Mouse (Mus musculus) ES-E14 (cell line): ENCODE measurements around the gene Ap3b1. TPM values are rescaled to one million over a fixed set of nuclear protein-coding genes. Genes with fewer than 3 reads are reported as not detected.
"Not testable (repeated sequence)": the region's sequence is repeated elsewhere in the genome, so short reads cannot be mapped to it uniquely, and the experiment has no call there.

ENCODE experiments used
- DNase-seq: peaks from one replicate; pipeline ENCODE4 v3.0.0-alpha.2; 2013; ENCODE audit warnings: low read depth, low spot score
- H3K27ac ChIP-seq: 2 replicates; pipeline ENCODE4 v1.5.1; 2012; ENCODE audit warnings: low read depth, mild to moderate bottlenecking, low read length, moderate library complexity, mixed read lengths; ENCODE audit not compliant: poor library complexity, insufficient read depth, severe bottlenecking
- H3K36me3 ChIP-seq: 2 replicates; pipeline ENCODE4 v1.6.1; 2012; ENCODE audit warnings: mild to moderate bottlenecking, low read length, moderate library complexity, mixed read lengths; ENCODE audit not compliant: control insufficient read depth, poor library complexity, insufficient read depth, severe bottlenecking
- H3K4me1 ChIP-seq, 2 experiments: fragments of 150-350 bp in 1 of 2; sonication (generic) in 1 of 2; 2 replicates each; pipeline ENCODE4 v1.6.1; 2012; ENCODE audit warnings: low read length in 2 of 2, mild to moderate bottlenecking in 1 of 2, mixed read lengths in 1 of 2; ENCODE audit not compliant: control insufficient read depth in 2 of 2, insufficient read depth in 2 of 2, poor library complexity in 1 of 2
- H3K4me3 ChIP-seq, 2 experiments: fragments of 150-350 bp in 1 of 2; sonication (generic) in 1 of 2; 2 replicates each; pipeline ENCODE4 v1.5.1; 2012; ENCODE audit warnings: low read length in 2 of 2, low read depth in 1 of 2, mild to moderate bottlenecking in 1 of 2, mixed read lengths in 1 of 2; ENCODE audit not compliant: insufficient read depth in 1 of 2, poor library complexity in 1 of 2, severe bottlenecking in 1 of 2
- H3K9ac ChIP-seq: 2 replicates; pipeline ENCODE4 v1.6.1; 2012; ENCODE audit warnings: low read depth, mild to moderate bottlenecking, low read length, mixed read lengths; ENCODE audit not compliant: poor library complexity, insufficient read depth, severe bottlenecking
- H3K9me3 ChIP-seq: fragments of 150-350 bp; sonication (generic); 2 replicates; pipeline ENCODE4 v1.6.1; 2012; ENCODE audit warnings: low read depth, mild to moderate bottlenecking, low read length; ENCODE audit not compliant: control insufficient read depth, insufficient read depth
- CHD2 ChIP-seq: IDR thresholded peaks from 2 replicates; pipeline ENCODE4 v1.6.1; 2014; ENCODE audit warnings: mild to moderate bottlenecking, low read depth, low read length, inconsistent platforms
- HCFC1 ChIP-seq: IDR thresholded peaks from 2 replicates; pipeline ENCODE4 v1.6.1; 2012; ENCODE audit warnings: low read length, inconsistent platforms, borderline replicate concordance; ENCODE audit not compliant: insufficient read depth
- MAFK ChIP-seq: IDR thresholded peaks from 2 replicates; pipeline ENCODE4 v1.6.1; 2014; ENCODE audit warnings: mild to moderate bottlenecking, low read depth, low read length, inconsistent platforms; ENCODE audit not compliant: insufficient read depth
- ZC3H11A ChIP-seq: IDR thresholded peaks from 2 replicates; pipeline ENCODE4 v1.6.1; 2012; ENCODE audit warnings: low read depth, mild to moderate bottlenecking, inconsistent platforms, low read length, borderline replicate concordance
- ZNF384 ChIP-seq: IDR thresholded peaks from 2 replicates; pipeline ENCODE4 v1.6.1; 2012; ENCODE audit warnings: low read depth, low read length, inconsistent platforms
- in situ Hi-C, 2 experiments: fragments of 600-800 bp; cut with MboI; formaldehyde crosslinking; loops; one replicate each; pipeline ENCODE4 v1.15.1; 2025; ENCODE audit warnings: low sequenced_read_pairs in 2 of 2, inconsistent platforms in 1 of 2; ENCODE audit not compliant: unreplicated experiment in 2 of 2
- total RNA-seq: library from RNA; depleted of rRNA; stranded (reverse); fragments of 300-350 nt; gene quantifications from 2 replicates; pipeline ENCODE4 v1.2.3, GENCODE M21; 2012

Gene Ap3b1
- total RNA-seq, 1 experiment, result 33.2 TPM

- TF ChIP-seq MAFK (no peak), ZNF384 (no peak), CHD2 (no peak), HCFC1 (no peak), ZC3H11A (no peak)
- Histone ChIP-seq H3K27ac (no peak overlapping the region), H3K36me3 (no peaks in the 10 kb centered on the region; the same call in 1 of the 2 replicates), H3K4me1 (peaks cover 0 to 11% of the 10 kb centered on the region in 2 experiments; a peak in 1 of 4 replicates), H3K9ac (no peak overlapping the region), H3K4me3 (no peak overlapping the region), H3K9me3 (no peaks in the 10 kb centered on the region)
- DNase-seq, result no peak
- in situ Hi-C loops, result no loop called here
These were observed 36.3 kb upstream of the Ap3b1 start for GRCm38 (mm10) chr13:94322475-94322874.

GRCm38 (mm10) chr13:94328063-94328462 is 30.7 kb upstream of the Ap3b1 start:
- in situ Hi-C loops, result no loop called here
- H3K4me3 ChIP-seq, result no peak overlapping the region
- H3K4me1 ChIP-seq, result peaks cover 0 to 13% of the 10 kb centered on the region in 2 experiments; a peak in 1 of 4 replicates
- no peak overlapping the region; the same call in 1 of the 2 replicates for H3K9ac ChIP-seq
- no peaks in the 10 kb centered on the region; the same call in 1 of the 2 replicates for H3K36me3 ChIP-seq
- H3K27ac ChIP-seq, result peak overlapping the region; percentile 38; the same call in 1 of the 2 replicates
- no peak for DNase-seq
- no peaks in the 10 kb centered on the region for H3K9me3 ChIP-seq
- TF ChIP-seq ZC3H11A (no peak), HCFC1 (no peak), MAFK (no peak), CHD2 (no peak), ZNF384 (no peak)

- H3K27ac ChIP-seq, result not testable (repeated sequence)
- TF ChIP-seq CHD2 (peak; percentile 85), ZNF384 (peak; percentile 73)
These were observed 29.8 kb upstream of the Ap3b1 start for GRCm38 (mm10) chr13:94329005-94329404.

GRCm38 (mm10) chr13:94330392-94330979 is 28.3 kb upstream of the Ap3b1 start:
- in situ Hi-C loops, result no loop called here
- no peak overlapping the region for H3K4me3 ChIP-seq
- no peaks in the 10 kb centered on the region for H3K9me3 ChIP-seq
- TF ChIP-seq MAFK (no peak), CHD2 (no peak), HCFC1 (no peak), ZNF384 (no peak), ZC3H11A (no peak)
- H3K36me3 ChIP-seq, result no peaks in the 10 kb centered on the region; the same call in 1 of the 2 replicates
- no peak overlapping the region for H3K27ac ChIP-seq
- DNase-seq, result no peak
- no peak overlapping the region for H3K9ac ChIP-seq
- H3K4me1 ChIP-seq, result peaks cover 0 to 13% of the 10 kb centered on the region in 2 experiments; a peak in 1 of 4 replicates

More at GRCm38 (mm10) chr13:94329005-94329404, 29.8 kb upstream of the Ap3b1 start:
- in situ Hi-C loops, DNase-seq, H3K9ac ChIP-seq, H3K9me3 ChIP-seq, H3K4me3 ChIP-seq, H3K36me3 ChIP-seq: not testable (repeated sequence)
- peaks cover 0 to 13% of the 10 kb centered on the region in 2 experiments; a peak in 1 of 4 replicates for H3K4me1 ChIP-seq

GRCm38 (mm10) chr13:94338357-94338756 is 20.4 kb upstream of the Ap3b1 start:
- Histone ChIP-seq H3K27ac (no peak overlapping the region), H3K4me1 (peaks cover 0 to 2% of the 10 kb centered on the region in 2 experiments; a peak in 1 of 4 replicates), H3K4me3 (no peak overlapping the region), H3K36me3 (no peaks in the 10 kb centered on the region), H3K9ac (no peak overlapping the region), H3K9me3 (no peaks in the 10 kb centered on the region)
- in situ Hi-C loops, result no loop called here
- no peak for TF ChIP-seq HCFC1
- no peak for TF ChIP-seq ZNF384
- TF ChIP-seq CHD2, result no peak
- TF ChIP-seq MAFK, result no peak
- no peak for TF ChIP-seq ZC3H11A
- DNase-seq, result no peak
